Mouse (Mus musculus): ENCODE data around the gene Ulbp1. TPM values are rescaled to one million over a fixed set of nuclear protein-coding genes. Genes with fewer than 3 reads are reported as not detected.
"Not testable (repeated sequence)": the region's sequence is repeated elsewhere in the genome, so short reads cannot be mapped to it uniquely, and the experiment has no call there.

Ulbp1 gene
- polyA plus RNA-seq (2015; fragmentation: Nextera tagmentation; extraction: Ambion mirVana), result 0.31 and 1.6 TPM in 2 replicates

DNA sequence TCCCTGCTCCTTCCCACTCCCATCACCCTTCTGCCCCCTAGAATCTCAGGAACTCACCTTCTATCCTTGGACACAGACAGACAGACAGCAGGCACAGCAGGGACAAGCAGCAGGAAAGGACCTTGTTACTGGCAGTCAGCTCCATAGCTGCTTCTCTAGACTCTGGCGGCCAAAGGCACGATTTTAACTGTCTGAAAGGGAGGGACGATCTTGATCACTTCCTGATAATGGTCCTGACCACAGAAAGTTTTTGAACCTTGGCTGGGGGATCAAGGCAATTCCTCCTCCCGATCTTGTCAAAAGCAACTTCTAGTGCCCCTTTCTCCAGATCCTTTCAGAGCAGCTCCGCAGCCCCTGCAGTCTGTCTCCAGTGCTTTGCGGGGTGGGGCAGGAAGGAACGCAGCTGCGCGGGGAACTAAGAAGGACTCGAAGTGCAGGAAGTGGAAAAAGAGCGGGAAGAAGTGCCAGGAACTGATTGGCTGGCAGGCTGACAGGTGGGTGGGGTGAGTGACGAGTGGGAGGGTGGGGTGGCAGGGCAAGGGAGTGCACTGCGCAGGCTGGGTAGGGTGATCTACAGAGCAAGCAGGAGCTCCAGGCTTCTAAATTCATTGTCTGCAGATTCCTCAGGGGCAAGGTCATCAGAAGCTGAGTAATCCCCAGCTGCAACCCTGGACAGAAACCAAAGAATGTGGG, at the start of gene Ulbp1:
Gene Ulbp1, minus strand, starts transcription at position 442 of the 693 bp plus-strand sequence.
- no peak for ATAC-seq
- no peak within 1 kb of the TSS for H3K4me2 ChIP-seq (ENCODE audit: low read length)
- H3K9me3 ChIP-seq (ENCODE audit: control insufficient read depth, low read length), result no peaks in the 10 kb centered on the region
- no peaks in the 10 kb centered on the region for H3K27me3 ChIP-seq (replicated peaks; ENCODE audit: control insufficient read depth, insufficient read depth, low read length)
- no peak within 1 kb of the TSS for H3K4me3 ChIP-seq (ENCODE audit: low read length)
- H3K4me1 ChIP-seq (ENCODE audit: control insufficient read depth, insufficient read depth, low read depth, low read length), result no peaks in the 10 kb centered on the region
- H3K36me3 ChIP-seq (ENCODE audit: control insufficient read depth, insufficient read depth, low read length), result no peaks in the 10 kb centered on the region
- H3K9ac ChIP-seq (ENCODE audit: low read depth, low read length), result no peak within 1 kb of the TSS
- 70% methylated on average over 13 of the region's 13 CpGs for WGBS
- H3K27ac ChIP-seq (ENCODE audit: low read depth, low read length), result no peak within 1 kb of the TSS

DNA sequence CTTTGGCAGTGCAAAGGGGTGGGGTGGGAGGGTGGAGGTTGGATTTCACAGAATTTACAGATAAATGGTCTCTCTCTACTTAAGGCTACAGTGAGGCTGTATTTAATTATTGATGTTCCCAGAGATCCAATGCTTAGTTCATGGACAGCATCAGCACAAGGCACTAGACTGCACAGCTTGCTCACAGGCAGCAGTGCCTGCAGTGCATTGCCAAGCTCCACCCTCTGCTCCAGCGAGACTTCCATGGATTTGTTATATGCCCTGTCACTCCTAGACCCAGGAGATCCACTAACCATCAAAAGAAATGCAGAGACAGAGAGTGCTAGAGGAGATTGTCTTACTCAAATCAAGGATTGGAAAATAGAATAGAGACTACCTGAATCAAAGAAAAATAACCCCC, 24.7 kb upstream of the Ulbp1 start:
- not testable (repeated sequence) for H3K4me1 ChIP-seq (ENCODE audit: control insufficient read depth, insufficient read depth, low read depth, low read length); H3K4me2 ChIP-seq (ENCODE audit: low read length)

DNA sequence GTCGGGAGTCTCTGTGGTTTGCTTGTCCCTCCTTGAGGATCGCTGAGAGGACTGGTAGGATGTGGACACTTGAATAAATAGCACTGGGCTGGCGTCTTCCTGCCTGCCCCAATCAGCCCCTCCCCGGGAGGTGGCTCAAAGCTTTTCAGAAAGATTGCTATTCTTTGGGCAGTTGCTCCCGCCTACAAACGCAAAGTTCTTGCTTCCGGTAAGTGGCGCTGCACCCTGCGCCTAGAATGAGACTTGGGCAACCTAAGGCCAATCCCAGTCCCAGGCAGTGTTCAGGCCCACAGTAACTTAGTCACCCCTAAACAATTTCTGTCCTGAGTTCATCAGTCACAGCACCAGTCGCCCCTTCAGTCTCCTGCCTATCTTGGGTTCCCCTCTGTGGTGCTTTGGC, 18.9 kb upstream of the Ulbp1 start:
- not testable (repeated sequence) for H3K9me3 ChIP-seq (ENCODE audit: control insufficient read depth, low read length); H3K27ac ChIP-seq (ENCODE audit: low read depth, low read length); H3K36me3 ChIP-seq (ENCODE audit: control insufficient read depth, insufficient read depth, low read length); ATAC-seq; H3K4me1 ChIP-seq (ENCODE audit: control insufficient read depth, insufficient read depth, low read depth, low read length); H3K27me3 ChIP-seq (replicated peaks; ENCODE audit: control insufficient read depth, insufficient read depth, low read length); H3K4me3 ChIP-seq (ENCODE audit: low read length); H3K9ac ChIP-seq (ENCODE audit: low read depth, low read length)
- H3K4me2 ChIP-seq (ENCODE audit: low read length), result peak overlapping the region; percentile 32
- 12% methylated on average over 10 of the region's 10 CpGs for WGBS

More for the DNA sequence above, 24.7 kb upstream of the Ulbp1 start:
- not testable (repeated sequence) for H3K9me3 ChIP-seq (ENCODE audit: control insufficient read depth, low read length); H3K36me3 ChIP-seq (ENCODE audit: control insufficient read depth, insufficient read depth, low read length); H3K27me3 ChIP-seq (replicated peaks; ENCODE audit: control insufficient read depth, insufficient read depth, low read length); H3K9ac ChIP-seq (ENCODE audit: low read depth, low read length); H3K27ac ChIP-seq (ENCODE audit: low read depth, low read length); H3K4me3 ChIP-seq (ENCODE audit: low read length); ATAC-seq
- 7% methylated on average over 1 of the region's 1 CpGs for WGBS

DNA sequence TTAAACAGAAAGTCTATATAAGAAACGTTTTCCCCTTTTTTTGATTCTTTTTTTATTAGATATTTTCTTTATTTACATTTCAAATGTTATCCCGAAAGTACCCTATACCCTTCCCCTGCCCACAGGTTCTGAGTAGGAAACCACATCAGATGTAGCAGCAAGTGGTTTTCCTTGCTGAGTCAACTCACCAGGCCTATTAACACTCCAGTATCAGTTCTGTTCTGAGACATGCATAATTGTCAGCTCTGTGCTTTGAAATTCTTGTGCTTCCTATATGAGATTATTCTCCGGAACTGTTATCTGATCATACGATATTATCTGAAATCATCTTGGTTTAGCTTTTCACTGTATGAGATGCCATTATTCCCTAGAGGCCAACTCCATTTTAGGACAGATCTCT, 10.2 kb upstream of the Ulbp1 start:
- no peak for ATAC-seq
- H3K9me3 ChIP-seq (ENCODE audit: control insufficient read depth, low read length), result no peaks in the 10 kb centered on the region
- H3K27ac ChIP-seq (ENCODE audit: low read depth, low read length), result no peak overlapping the region
- WGBS, result 70% methylated on average over 4 of the region's 4 CpGs
- no peak overlapping the region for H3K4me3 ChIP-seq (ENCODE audit: low read length)
- no peak overlapping the region for H3K4me2 ChIP-seq (ENCODE audit: low read length)
- no peaks in the 10 kb centered on the region for H3K27me3 ChIP-seq (replicated peaks; ENCODE audit: control insufficient read depth, insufficient read depth, low read length)
- H3K4me1 ChIP-seq (ENCODE audit: control insufficient read depth, insufficient read depth, low read depth, low read length), result no peaks in the 10 kb centered on the region
- no peaks in the 10 kb centered on the region for H3K36me3 ChIP-seq (ENCODE audit: control insufficient read depth, insufficient read depth, low read length)
- no peak overlapping the region for H3K9ac ChIP-seq (ENCODE audit: low read depth, low read length)

DNA sequence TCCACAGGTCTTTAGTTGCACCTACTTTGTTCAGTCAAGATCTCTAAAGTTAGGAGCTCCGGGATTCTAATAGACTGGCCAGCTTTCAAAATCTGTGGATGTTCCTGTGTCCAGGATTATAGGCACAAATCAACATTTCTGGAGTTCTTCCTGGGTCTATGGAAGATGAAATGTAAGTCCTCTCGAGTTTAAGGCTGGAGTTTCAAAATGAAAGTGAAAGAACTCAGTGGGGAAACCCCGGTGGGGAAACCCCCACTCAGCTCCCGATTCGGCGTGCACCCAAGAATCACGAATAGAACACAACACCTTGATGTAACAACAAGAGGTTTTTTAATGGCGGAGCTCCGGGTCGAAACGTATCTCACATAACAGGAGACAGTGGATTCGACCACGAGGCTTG, 787 bp upstream of the Ulbp1 start:
- H3K9me3 ChIP-seq (ENCODE audit: control insufficient read depth, low read length); H3K4me1 ChIP-seq (ENCODE audit: control insufficient read depth, insufficient read depth, low read depth, low read length); H3K4me3 ChIP-seq (ENCODE audit: low read length); H3K27ac ChIP-seq (ENCODE audit: low read depth, low read length); H3K27me3 ChIP-seq (replicated peaks; ENCODE audit: control insufficient read depth, insufficient read depth, low read length); H3K4me2 ChIP-seq (ENCODE audit: low read length); H3K9ac ChIP-seq (ENCODE audit: low read depth, low read length); H3K36me3 ChIP-seq (ENCODE audit: control insufficient read depth, insufficient read depth, low read length); ATAC-seq: not testable (repeated sequence)
- 93% methylated on average over 7 of the region's 13 CpGs for WGBS

DNA sequence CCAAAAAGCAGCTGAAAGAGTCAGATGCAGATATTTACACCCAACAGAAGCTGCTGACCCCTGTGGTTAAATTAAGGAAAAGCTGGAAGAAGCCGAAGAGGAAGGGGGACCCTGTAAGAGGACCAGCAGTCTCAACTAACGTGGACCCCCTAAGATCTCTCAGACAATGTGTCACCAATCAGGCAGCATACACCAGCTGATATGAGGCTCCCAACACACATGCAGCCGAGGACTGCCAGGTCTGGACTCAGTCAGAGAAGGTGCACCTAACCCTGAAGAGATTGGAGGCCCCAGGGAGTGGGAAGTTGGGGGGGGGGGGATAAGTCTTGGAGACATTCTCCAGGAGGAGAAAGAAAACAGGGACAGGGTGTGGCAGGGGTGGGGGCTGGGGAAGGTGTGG, 1.8 kb downstream of the Ulbp1 start:
- Histone ChIP-seq H3K4me1 (ENCODE audit: control insufficient read depth, insufficient read depth, low read depth, low read length) (no peaks in the 10 kb centered on the region), H3K4me2 (ENCODE audit: low read length) (no peak overlapping the region), H3K27ac (ENCODE audit: low read depth, low read length) (no peak overlapping the region), H3K36me3 (ENCODE audit: control insufficient read depth, insufficient read depth, low read length) (no peaks in the 10 kb centered on the region), H3K4me3 (ENCODE audit: low read length) (no peak overlapping the region), H3K27me3 (replicated peaks; ENCODE audit: control insufficient read depth, insufficient read depth, low read length) (no peaks in the 10 kb centered on the region), H3K9me3 (ENCODE audit: control insufficient read depth, low read length) (no peaks in the 10 kb centered on the region), H3K9ac (ENCODE audit: low read depth, low read length) (no peak overlapping the region)
- WGBS, result 78% methylated on average over 3 of the region's 3 CpGs
- ATAC-seq, result no peak

DNA sequence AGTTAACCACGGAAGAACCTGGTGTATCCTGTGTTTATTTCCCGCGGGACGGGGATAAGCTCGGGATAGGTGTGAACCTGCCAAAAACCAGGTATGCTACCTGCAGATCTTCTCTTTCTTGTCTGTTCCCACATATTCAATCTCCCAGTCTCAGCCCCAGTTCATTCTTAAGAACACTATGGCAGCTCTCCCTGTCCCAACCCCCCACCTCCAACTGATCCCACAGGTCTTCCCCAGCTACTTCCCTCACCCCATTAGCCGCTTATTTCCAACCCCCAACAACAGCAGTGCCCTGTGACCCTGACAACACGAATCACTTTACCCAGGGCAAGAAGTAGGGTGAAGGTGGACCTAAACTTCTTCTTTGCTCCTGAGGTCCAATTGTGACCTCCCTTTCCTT, 3.0 kb downstream of the Ulbp1 start:
- no peaks in the 10 kb centered on the region for H3K4me1 ChIP-seq (ENCODE audit: control insufficient read depth, insufficient read depth, low read depth, low read length)
- H3K4me3 ChIP-seq (ENCODE audit: low read length), result no peak overlapping the region
- ATAC-seq, result no peak
- peak overlapping the region; percentile 37 for H3K4me2 ChIP-seq (ENCODE audit: low read length)
- 11% methylated on average over 7 of the region's 7 CpGs for WGBS
- H3K27me3 ChIP-seq (replicated peaks; ENCODE audit: control insufficient read depth, insufficient read depth, low read length), result no peaks in the 10 kb centered on the region
- H3K9ac ChIP-seq (ENCODE audit: low read depth, low read length), result no peak overlapping the region
- no peaks in the 10 kb centered on the region for H3K36me3 ChIP-seq (ENCODE audit: control insufficient read depth, insufficient read depth, low read length)
- no peak overlapping the region for H3K27ac ChIP-seq (ENCODE audit: low read depth, low read length)
- H3K9me3 ChIP-seq (ENCODE audit: control insufficient read depth, low read length), result no peaks in the 10 kb centered on the region

DNA sequence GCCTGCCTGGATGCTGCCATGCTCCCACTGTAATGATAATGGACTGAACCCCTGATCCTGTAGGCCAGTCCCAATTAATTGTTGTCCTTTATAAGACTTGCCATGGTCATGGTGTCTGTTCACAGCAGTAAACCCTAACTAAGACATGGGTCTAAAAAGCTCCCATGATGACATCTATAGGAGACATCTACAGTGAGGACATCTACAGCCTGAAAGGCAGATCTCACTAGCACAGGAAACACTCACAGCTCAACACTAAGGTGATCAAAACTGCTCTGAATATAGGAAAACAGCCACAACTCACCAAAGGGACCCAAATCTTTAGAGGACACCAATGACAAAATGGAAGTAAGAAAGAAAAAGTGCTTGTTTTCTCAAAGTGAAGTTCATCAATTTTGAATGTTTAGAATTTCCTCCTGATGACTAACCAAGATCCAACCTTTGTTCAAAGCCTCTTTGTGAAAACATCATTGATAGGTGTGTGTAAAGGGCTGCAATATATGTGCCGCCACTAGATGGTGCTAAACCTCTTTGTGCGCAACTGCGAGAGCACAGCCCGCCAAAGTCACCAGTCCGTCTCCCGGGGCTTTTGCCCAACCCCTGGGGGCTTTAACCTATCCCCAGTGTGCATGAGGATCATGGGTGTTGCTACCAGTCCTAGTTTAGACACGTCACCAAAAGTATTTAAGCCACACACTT, 3.6 kb downstream of the Ulbp1 start:
- not testable (repeated sequence) for ATAC-seq; H3K9ac ChIP-seq (ENCODE audit: low read depth, low read length); H3K27ac ChIP-seq (ENCODE audit: low read depth, low read length); H3K4me3 ChIP-seq (ENCODE audit: low read length); H3K36me3 ChIP-seq (ENCODE audit: control insufficient read depth, insufficient read depth, low read length); H3K9me3 ChIP-seq (ENCODE audit: control insufficient read depth, low read length); H3K4me1 ChIP-seq (ENCODE audit: control insufficient read depth, insufficient read depth, low read depth, low read length); H3K27me3 ChIP-seq (replicated peaks; ENCODE audit: control insufficient read depth, insufficient read depth, low read length)
- under 1% methylated on average over 7 of the region's 7 CpGs for WGBS
- peak overlapping the region; percentile 37 for H3K4me2 ChIP-seq (ENCODE audit: low read length)

DNA sequence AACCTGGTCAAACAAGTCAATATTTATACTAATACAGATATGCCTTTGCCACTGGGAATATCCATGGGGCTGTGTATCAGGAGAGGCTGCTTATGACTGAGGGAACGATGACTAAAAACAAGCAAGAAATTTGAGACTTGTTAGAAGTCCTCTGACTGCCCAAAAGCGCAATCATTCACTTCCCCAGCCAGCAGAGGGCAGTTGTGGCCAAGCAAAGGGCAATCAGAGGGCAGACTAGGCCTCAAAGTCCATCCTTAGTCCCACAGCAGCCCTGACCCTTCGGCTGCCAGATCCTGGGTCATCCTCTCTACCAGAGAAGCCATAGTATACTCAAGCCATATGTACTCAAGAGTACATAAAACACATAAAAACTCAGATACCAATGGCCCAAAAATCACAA, 11.4 kb downstream of the Ulbp1 start:
- H3K4me1 ChIP-seq (ENCODE audit: control insufficient read depth, insufficient read depth, low read depth, low read length), result no peaks in the 10 kb centered on the region
- H3K9ac ChIP-seq (ENCODE audit: low read depth, low read length), result no peak overlapping the region
- ATAC-seq, result no peak
- H3K4me2 ChIP-seq (ENCODE audit: low read length), result no peak overlapping the region
- H3K27ac ChIP-seq (ENCODE audit: low read depth, low read length), result no peak overlapping the region
- H3K9me3 ChIP-seq (ENCODE audit: control insufficient read depth, low read length), result peaks cover 6% of the 10 kb centered on the region
- no peak overlapping the region for H3K4me3 ChIP-seq (ENCODE audit: low read length)
- no peaks in the 10 kb centered on the region for H3K36me3 ChIP-seq (ENCODE audit: control insufficient read depth, insufficient read depth, low read length)
- WGBS, result 46% methylated on average over 3 of the region's 3 CpGs
- no peaks in the 10 kb centered on the region for H3K27me3 ChIP-seq (replicated peaks; ENCODE audit: control insufficient read depth, insufficient read depth, low read length)

Data from hindbrain, embryonic 16.5 days (tissue).